Mouse (Mus musculus) heart, postnatal 14 days (tissue): Measurements from ENCODE around the gene Mcpt8. TPM values are rescaled to one million over a fixed set of nuclear protein-coding genes. Genes with fewer than 3 reads are reported as not detected.
"Not testable (repeated sequence)": the region's sequence is repeated elsewhere in the genome, so short reads cannot be mapped to it uniquely, and the experiment has no call there.

Experiments
- DNase-seq, 2 experiments: peaks; one replicate each; pipeline ENCODE4 v3.0.0; 2021 to 2022
- intact Hi-C: fragments of 180-260 bp; cut with DNase I; formaldehyde crosslinking; loops from one replicate; pipeline ENCODE4 v1.15.1; 2025
- long read RNA-seq, 2 experiments: library from polyadenylated mRNA; stranded (forward); transcript quantifications; one replicate each; pipeline ENCODE4 v2.0.0; 2021
- total RNA-seq, 2 experiments: library from RNA; stranded (reverse); gene quantifications; 2 replicates each; pipeline ENCODE4 v1.2.3; 2021

Gene Mcpt8
- total RNA-seq, result not detected
- long read RNA-seq, experiment 1, result 0 reads
- long read RNA-seq, experiment 2, result 0 reads

- intact Hi-C loops, result no loop called here
- no peak for DNase-seq
Measured at GRCm38 (mm10) chr14:56085167-56085566, at the start of gene Mcpt8. Gene Mcpt8, minus strand, starts transcription at chr14:56085273.

- DNase-seq, intact Hi-C loops: not testable (repeated sequence)
Measured at GRCm38 (mm10) chr14:56133675-56134074, 48.6 kb upstream of the Mcpt8 start.

- DNase-seq, intact Hi-C loops: not testable (repeated sequence)
Measured at GRCm38 (mm10) chr14:56132508-56132907, 47.4 kb upstream of the Mcpt8 start, which contains the start of gene Gzmd. Gene Gzmd, minus strand, starts transcription at chr14:56132608.

GRCm38 (mm10) chr14:56128341-56128740 lies 43.3 kb upstream of the Mcpt8 start:
- intact Hi-C loops, result no loop called here
- no peak for DNase-seq

GRCm38 (mm10) chr14:56123516-56123915 lies 38.4 kb upstream of the Mcpt8 start:
- no peak for DNase-seq
- intact Hi-C loops, result no loop called here

- intact Hi-C loops, result no loop called here
- DNase-seq, result no peak
Measured at GRCm38 (mm10) chr14:56120525-56120924, 35.5 kb upstream of the Mcpt8 start, which contains the start of gene Gzme. Gene Gzme, minus strand, starts transcription at chr14:56120625.

- intact Hi-C loops, DNase-seq: not testable (repeated sequence)
Measured at GRCm38 (mm10) chr14:56115531-56116310, 30.6 kb upstream of the Mcpt8 start.

- DNase-seq, result no peak
- intact Hi-C loops, result no loop called here
Measured at GRCm38 (mm10) chr14:56105447-56106180, 20.5 kb upstream of the Mcpt8 start.

GRCm38 (mm10) chr14:56105016-56105415 lies 19.9 kb upstream of the Mcpt8 start:
- no peak for DNase-seq
- intact Hi-C loops, result no loop called here

- intact Hi-C loops, result no loop called here
Measured at GRCm38 (mm10) chr14:56103452-56103851, 18.4 kb upstream of the Mcpt8 start.

GRCm38 (mm10) chr14:56102386-56102785 lies 17.3 kb upstream of the Mcpt8 start, which contains the start of gene Ctsg:
Gene Ctsg, minus strand, starts transcription at chr14:56102574.
- intact Hi-C loops, result no loop called here
- no peak for DNase-seq

More at GRCm38 (mm10) chr14:56103452-56103851, 18.4 kb upstream of the Mcpt8 start:
- DNase-seq, result no peak

- intact Hi-C loops, result no loop called here
- no peak for DNase-seq
Measured at GRCm38 (mm10) chr14:56098940-56099339, 13.9 kb upstream of the Mcpt8 start.

GRCm38 (mm10) chr14:56097597-56097996 lies 12.5 kb upstream of the Mcpt8 start:
- intact Hi-C loops, result no loop called here
- no peak for DNase-seq

- intact Hi-C loops, result no loop called here
- DNase-seq, result no peak
Measured at GRCm38 (mm10) chr14:56093353-56093752, 8.3 kb upstream of the Mcpt8 start.

GRCm38 (mm10) chr14:56086711-56087110 lies 1.6 kb upstream of the Mcpt8 start:
- no peak for DNase-seq
- intact Hi-C loops, result no loop called here

- intact Hi-C loops, result no loop called here
Measured at GRCm38 (mm10) chr14:56082016-56082415, 3.1 kb downstream of the Mcpt8 start.

GRCm38 (mm10) chr14:56062213-56062612 lies 22.9 kb downstream of the Mcpt8 start, which contains the start of gene Mcpt4:
Gene Mcpt4, minus strand, starts transcription at chr14:56062313.
- intact Hi-C loops, DNase-seq: not testable (repeated sequence)

More at GRCm38 (mm10) chr14:56082016-56082415, 3.1 kb downstream of the Mcpt8 start:
- no peak for DNase-seq

GRCm38 (mm10) chr14:56057722-56058121 lies 27.4 kb downstream of the Mcpt8 start:
- intact Hi-C loops, result no loop called here
- DNase-seq, result no peak

GRCm38 (mm10) chr14:56055408-56055807 lies 29.7 kb downstream of the Mcpt8 start:
- intact Hi-C loops, result no loop called here
- no peak for DNase-seq

GRCm38 (mm10) chr14:56041792-56042191 lies 43.3 kb downstream of the Mcpt8 start, which contains the start of gene Mcpt2:
Gene Mcpt2, plus strand, starts transcription at chr14:56042041.
- intact Hi-C loops, result not testable (repeated sequence)

GRCm38 (mm10) chr14:56034433-56034832 lies 50.6 kb downstream of the Mcpt8 start:
- intact Hi-C loops, result no loop called here
- DNase-seq, result no peak

More at GRCm38 (mm10) chr14:56041792-56042191, 43.3 kb downstream of the Mcpt8 start, which contains the start of gene Mcpt2:
- not testable (repeated sequence) for DNase-seq
